In genomic region chr7:132891561-132892310, GRCm38 (mm10) we compare ENCODE assay signal across 13 mouse cellular contexts. TPM values are rescaled to one million over a fixed set of nuclear protein-coding genes. Genes with fewer than 3 reads are reported as not detected.
A peak's percentile ranks its signal among the peaks of the same experiment; 100 is the strongest.
DNase-seq lines count a peak whose midpoint lies in the region; ATAC-seq lines count a peak whose summit lies in the region.
"Had no signal": no experiment of that assay in that cellular context is flagged by ENCODE, and none has a peak within 500 bp of the region (broad histone marks: within the 10 kb centered on the region; RNA-seq: fewer than 3 reads in every experiment).

No protein-coding gene starts in this region.

- no peak overlapping the region for H3K4me2 ChIP-seq in midbrain, embryonic 14.5 days (ENCODE audit: low read length)
- H3K4me2 ChIP-seq: forebrain, embryonic 15.5 days; hindbrain, embryonic 12.5 days; liver, embryonic 13.5 days had no signal

- H3K4me1 ChIP-seq in midbrain, embryonic 14.5 days (ENCODE audit: control insufficient read depth, insufficient read depth, low read length), result no peaks in the 10 kb centered on the region
- H3K4me1 ChIP-seq: forebrain, embryonic 15.5 days; hindbrain, embryonic 12.5 days had no signal

- peak; percentile 89 for DNase-seq in heart, adult 11 months
- no peak for DNase-seq in heart, postnatal 36 days
- peak; percentile 17 to 47 for DNase-seq in layer of hippocampus, adult 18-20 months (ENCODE audit: low spot score in 2 of 2)
- no peak for DNase-seq in layer of hippocampus, adult 8-10 months (ENCODE audit: low spot score in 2 of 2)
- peak; percentile 93 for DNase-seq in cerebellum, adult 11-12 months
- peak; percentile 45 to 58 for DNase-seq in heart, postnatal 10 days
- DNase-seq in urinary bladder, adult 2 months (ENCODE audit: low spot score), result no peak
- no peak for DNase-seq in midbrain, embryonic 14.5 days
- DNase-seq: liver, embryonic 13.5 days had no signal

- H3K27me3 ChIP-seq in midbrain, embryonic 14.5 days (ENCODE audit: control insufficient read depth, insufficient read depth, low read length), result no peaks in the 10 kb centered on the region
- H3K27me3 ChIP-seq: forebrain, embryonic 15.5 days; hindbrain, embryonic 12.5 days; liver, embryonic 13.5 days had no signal

- no peak overlapping the region for H3K4me3 ChIP-seq in midbrain, embryonic 14.5 days (replicated peaks; ENCODE audit: low read depth, low read length)
- H3K4me3 ChIP-seq: forebrain, embryonic 15.5 days; hindbrain, embryonic 12.5 days; liver, embryonic 13.5 days had no signal

- H3K9me3 ChIP-seq in midbrain, embryonic 14.5 days (ENCODE audit: control insufficient read depth, low read length), result no peaks in the 10 kb centered on the region
- H3K9me3 ChIP-seq: forebrain, embryonic 15.5 days; G1E; hindbrain, embryonic 12.5 days; liver, embryonic 13.5 days had no signal

- 81% methylated on average over 5 of the region's 5 CpGs for WGBS in midbrain, embryonic 14.5 days

- H3K9ac ChIP-seq in midbrain, embryonic 14.5 days (replicated peaks; ENCODE audit: low read length), result no peak overlapping the region
- H3K9ac ChIP-seq: forebrain, embryonic 15.5 days; hindbrain, embryonic 12.5 days; liver, embryonic 13.5 days had no signal

- H3K36me3 ChIP-seq in midbrain, embryonic 14.5 days (ENCODE audit: control insufficient read depth, insufficient read depth, low read length), result no peaks in the 10 kb centered on the region
- H3K36me3 ChIP-seq: forebrain, embryonic 15.5 days; G1E; hindbrain, embryonic 12.5 days; liver, embryonic 13.5 days had no signal

- intact Hi-C loops in heart, postnatal 36 days (cut with DNase I), result no loop called here
- intact Hi-C loops in heart, postnatal 10 days (cut with DNase I), result no loop called here

- H3K27ac ChIP-seq in midbrain, embryonic 14.5 days (replicated peaks; ENCODE audit: low read depth, low read length), result no peak overlapping the region
- H3K27ac ChIP-seq: forebrain, embryonic 15.5 days; hindbrain, embryonic 12.5 days; liver, embryonic 13.5 days had no signal

- no peak for ATAC-seq in midbrain, embryonic 14.5 days (ENCODE audit: low FRiP score, low TSS enrichment)
- ATAC-seq: forebrain, embryonic 15.5 days; intestine, embryonic 16.5 days had no signal

RNA-seq across cellular contexts. Expression of gene Abraxas2, which starts 32.7 kb away (rescaled TPM):
- total RNA-seq in heart, postnatal 36 days (2021), result 10 to 100 TPM; 18.8 to 23.3 TPM
- 10 to 100 TPM; 26.6 to 27.8 TPM for total RNA-seq in layer of hippocampus, adult 18-20 months (2021)
- total RNA-seq in layer of hippocampus, adult 8-10 months (2022), result 10 to 100 TPM; 27.3 to 32.3 (median 29.8) TPM
- total RNA-seq in heart, postnatal 10 days (2021), result 10 to 100 TPM; 23.9 to 27.9 TPM
- 24.0 and 24.7 TPM in 2 replicates for polyA plus RNA-seq in urinary bladder, adult 2 months (2012; rRNA removed)
- polyA plus RNA-seq in midbrain, embryonic 14.5 days (2014; fragmentation: Nextera tagmentation; extraction: Ambion mirVana), result 40.0 and 42.6 TPM in 2 replicates

RNA-seq across cellular contexts. Expression of gene Zranb1, which starts 39.2 kb away (rescaled TPM):
- 10 to 100 TPM; 36.3 to 41.7 TPM for total RNA-seq in heart, postnatal 36 days (2021)
- total RNA-seq in layer of hippocampus, adult 18-20 months (2021), result 10 to 100 TPM; 42.9 to 43.3 TPM
- 10 to 100 TPM; 42.1 to 46.7 (median 44.4) TPM for total RNA-seq in layer of hippocampus, adult 8-10 months (2022)
- 10 to 100 TPM; 34.8 to 36.2 TPM for total RNA-seq in heart, postnatal 10 days (2021)
- 22.4 and 24.2 TPM in 2 replicates for polyA plus RNA-seq in urinary bladder, adult 2 months (2012; rRNA removed)
- polyA plus RNA-seq in midbrain, embryonic 14.5 days (2014; fragmentation: Nextera tagmentation; extraction: Ambion mirVana), result 32.8 and 35.1 TPM in 2 replicates

RNA-seq across cellular contexts. Expression of gene Eef1akmt2, which starts 39.3 kb away (rescaled TPM):
- 10 to 100 TPM in 1 of 2 experiments, 1 to 10 TPM in 1; 8.3 to 10.4 TPM for total RNA-seq in heart, postnatal 36 days (2021)
- total RNA-seq in layer of hippocampus, adult 18-20 months (2021), result 10 to 100 TPM; 33.4 to 33.9 TPM
- total RNA-seq in layer of hippocampus, adult 8-10 months (2022), result 10 to 100 TPM; 29.3 to 36.5 (median 35.4) TPM
- total RNA-seq in heart, postnatal 10 days (2021), result 10 to 100 TPM; 13.9 to 14.6 TPM
- 33.7 and 34.9 TPM in 2 replicates for polyA plus RNA-seq in urinary bladder, adult 2 months (2012; rRNA removed)
- 90.0 and 92.6 TPM in 2 replicates for polyA plus RNA-seq in midbrain, embryonic 14.5 days (2014; fragmentation: Nextera tagmentation; extraction: Ambion mirVana)

Comparison
In these comparisons a context has a peak if more than half of its experiments do, and no peak if none do; other contexts are left out.
1. DNase-seq: peak in heart, adult 11 months (single experiment), layer of hippocampus, adult 18-20 months (2 of 2), cerebellum, adult 11-12 months (single experiment) and heart, postnatal 10 days (2 of 2); none in heart, postnatal 36 days (0 of 2), layer of hippocampus, adult 8-10 months (0 of 2), urinary bladder, adult 2 months (single experiment) and midbrain, embryonic 14.5 days (single experiment).